ENCODE assay signal across 11 mouse cellular contexts in genomic region chr5:74064844-74065243, GRCm38 (mm10). TPM values are rescaled to one million over a fixed set of nuclear protein-coding genes. Genes with fewer than 3 reads are reported as not detected.
DNase-seq lines count a peak whose midpoint lies in the region; ATAC-seq and TF ChIP-seq lines count a peak whose summit lies in the region.
"Had no signal": no experiment of that assay in that cellular context is flagged by ENCODE, and none has a peak within 500 bp of the region (broad histone marks: within the 10 kb centered on the region; RNA-seq: fewer than 3 reads in every experiment).

No protein-coding gene starts in this region.

- DNase-seq in kidney, postnatal 4 days = no peak
- DNase-seq in hindbrain, embryonic 11.5 days (ENCODE audit: low spot score) = no peak
- no peak for DNase-seq in adrenal gland, postnatal 36 days
- no peak for DNase-seq in left cerebral cortex, postnatal 25 days (ENCODE audit: low spot score in 2 of 2)
- no peak for DNase-seq in urinary bladder, postnatal 36 days (ENCODE audit: low spot score in 2 of 2)
- DNase-seq: adrenal gland, adult 2 months; gastrocnemius, postnatal 10 days; right cerebral cortex, postnatal 14 days had no signal

- no peak overlapping the region for H3K27ac ChIP-seq in kidney, embryonic 16.5 days (ENCODE audit: low read length)
- peak overlapping the region; percentile 16; the same call in 1 of the 2 replicates for H3K27ac ChIP-seq in brown adipose tissue, adult 24 weeks (replicated peaks; ENCODE audit: low read depth, low read length)
- no peak overlapping the region for H3K27ac ChIP-seq in hindbrain, embryonic 11.5 days (ENCODE audit: low read depth, low read length)

- 71% methylated on average over 7 of the region's 7 CpGs for WGBS in kidney, embryonic 16.5 days
- 89% methylated on average over 7 of the region's 7 CpGs for WGBS in hindbrain, embryonic 11.5 days

- no peak overlapping the region for H3ac ChIP-seq in myocyte (ENCODE audit: control insufficient read depth, insufficient read length)

- no peak for ATAC-seq in kidney, embryonic 16.5 days (ENCODE audit: low FRiP score, low TSS enrichment)
- ATAC-seq in hindbrain, embryonic 11.5 days (ENCODE audit: low FRiP score) = no peak

- H3K4me1 ChIP-seq in kidney, embryonic 16.5 days (ENCODE audit: insufficient read depth, low read length) = peaks cover 71% of the 10 kb centered on the region
- H3K4me1 ChIP-seq in brown adipose tissue, adult 24 weeks (ENCODE audit: control insufficient read depth, insufficient read depth, insufficient read length, low read length) = peaks cover 27% of the 10 kb centered on the region
- peaks cover 10% of the 10 kb centered on the region for H3K4me1 ChIP-seq in hindbrain, embryonic 11.5 days (replicated peaks; ENCODE audit: control insufficient read depth, insufficient read depth, low read length)

- peak overlapping the region; percentile 71 for H3K4me2 ChIP-seq in kidney, embryonic 16.5 days (replicated peaks; ENCODE audit: low read depth, low read length)
- H3K4me2 ChIP-seq in hindbrain, embryonic 11.5 days (replicated peaks; ENCODE audit: low read depth, low read length) = no peak overlapping the region
- peak overlapping the region; percentile 4 for H3K4me2 ChIP-seq in myocyte (ENCODE audit: low read depth)

- intact Hi-C loops in left cerebral cortex, postnatal 25 days (cut with DNase I) = loop anchor here (5.0 to 10.0 kb wide), 3 partner anchors 132 to 1090 kb away; partner anchors contain the start of genes Pdgfra and Rasl11b

- peaks cover 16% of the 10 kb centered on the region for H3K79me2 ChIP-seq in myocyte (ENCODE audit: control insufficient read depth, insufficient read depth)

- no peaks in the 10 kb centered on the region for H3K9me3 ChIP-seq in kidney, embryonic 16.5 days (ENCODE audit: low read length)
- H3K9me3 ChIP-seq in hindbrain, embryonic 11.5 days (ENCODE audit: control insufficient read depth, low read length) = no peaks in the 10 kb centered on the region

- TF ChIP-seq POLR2A in myocyte (IDR thresholded peaks at IDR 0.05; ENCODE audit: insufficient read length, low read depth) = no peak

- no peaks in the 10 kb centered on the region for H3K27me3 ChIP-seq in kidney, embryonic 16.5 days (ENCODE audit: insufficient read depth, low read length)
- H3K27me3 ChIP-seq in hindbrain, embryonic 11.5 days (ENCODE audit: control insufficient read depth, insufficient read depth, low read length) = no peaks in the 10 kb centered on the region
- no peaks in the 10 kb centered on the region for H3K27me3 ChIP-seq in myocyte (ENCODE audit: control insufficient read depth, insufficient read depth, insufficient read length)

- no peaks in the 10 kb centered on the region for H3K36me3 ChIP-seq in kidney, embryonic 16.5 days (ENCODE audit: insufficient read depth, low read length)
- H3K36me3 ChIP-seq in hindbrain, embryonic 11.5 days (ENCODE audit: control insufficient read depth, insufficient read depth, low read length) = no peaks in the 10 kb centered on the region
- no peaks in the 10 kb centered on the region for H3K36me3 ChIP-seq in myocyte (ENCODE audit: control insufficient read depth, insufficient read depth)

- 0 out of 2 replicates have a peak overlapping the region, but pooled peaks have one; percentile 20 for H3K9ac ChIP-seq in kidney, embryonic 16.5 days (replicated peaks; ENCODE audit: low read length)
- no peak overlapping the region for H3K9ac ChIP-seq in hindbrain, embryonic 11.5 days (ENCODE audit: low read depth, low read length)

- no peak overlapping the region for H3K4me3 ChIP-seq in kidney, embryonic 16.5 days (ENCODE audit: low read length)
- H3K4me3 ChIP-seq in brown adipose tissue, adult 24 weeks (ENCODE audit: insufficient read depth, low read depth, low read length) = no peak overlapping the region
- H3K4me3 ChIP-seq in hindbrain, embryonic 11.5 days (ENCODE audit: low read depth, low read length) = 0 out of 2 replicates have a peak overlapping the region, but pooled peaks have one; percentile 4
- H3K4me3 ChIP-seq in myocyte = no peak overlapping the region

TF ChIP-seq in myocyte, 11 proteins besides CTCF, POLR2A, EP300 and RAD21:
- TF ChIP-seq MYOD1 (IDR thresholded peaks at IDR 0.05; ENCODE audit: control insufficient read depth in 1 of 3, insufficient read length in 2 of 3, low read depth in 2 of 3) (no peak), REST (IDR thresholded peaks at IDR 0.05; ENCODE audit: insufficient read depth, insufficient read length) (no peak), MYOG (IDR thresholded peaks at IDR 0.05; ENCODE audit: control insufficient read depth in 1 of 3, insufficient read depth in 1 of 3, insufficient read length in 2 of 3, low read depth in 2 of 3) (no peak), CEBPB (IDR thresholded peaks at IDR 0.05; ENCODE audit: insufficient read depth, poor library complexity, severe bottlenecking) (no peak), TCF3 (IDR thresholded peaks at IDR 0.05; ENCODE audit: insufficient read length, low read depth) (no peak), E2F4 (IDR thresholded peaks at IDR 0.05; ENCODE audit: insufficient read depth) (no peak), POLR2AphosphoS2 (IDR thresholded peaks at IDR 0.05; ENCODE audit: insufficient read length, low read depth) (no peak), MAX (IDR thresholded peaks at IDR 0.05; ENCODE audit: low read depth) (no peak), USF1 (IDR thresholded peaks at IDR 0.05; ENCODE audit: low read depth) (no peak), SRF (IDR thresholded peaks at IDR 0.05; ENCODE audit: control insufficient read depth, insufficient read length, low read depth) (no peak), TCF12 (IDR thresholded peaks at IDR 0.05; ENCODE audit: insufficient read depth, poor library complexity, severe bottlenecking) (no peak)

RNA-seq across cellular contexts. Expression of gene Usp46, which starts 3.4 kb away (rescaled TPM):
- polyA plus RNA-seq in kidney, embryonic 16.5 days (2015; fragmentation: Nextera tagmentation; extraction: Ambion mirVana) = 27.3 and 30.4 TPM in 2 replicates
- 11.9 and 15.5 TPM in 2 replicates for polyA plus RNA-seq in brown adipose tissue, adult 24 weeks (2012; ENCODE audit: insufficient read depth, insufficient read length, missing spikeins)
- 36.7 and 38.4 TPM in 2 replicates for polyA plus RNA-seq in hindbrain, embryonic 11.5 days (2014; fragmentation: Nextera tagmentation; extraction: Ambion mirVana)
- polyA plus RNA-seq in myocyte (2012; fragmentation: generic; extraction: Trizol) = 6.1 TPM
- 10 to 100 TPM; 31.6 to 39.7 TPM for total RNA-seq in adrenal gland, postnatal 36 days (2021)
- 100 to 1,000 TPM; 148 to 153 TPM for total RNA-seq in left cerebral cortex, postnatal 25 days (2021)
